Mouse (Mus musculus): ENCODE data around the gene Fyb2. TPM values are rescaled to one million over a fixed set of nuclear protein-coding genes. Genes with fewer than 3 reads are reported as not detected.
A peak's percentile ranks its signal among the peaks of the same experiment; 100 is the strongest.
"Not testable (repeated sequence)": the region's sequence is repeated elsewhere in the genome, so short reads cannot be mapped to it uniquely, and the experiment has no call there.

Gene Fyb2
- polyA plus RNA-seq, 2 experiments, result 0.06 to 0.10 TPM

- Histone ChIP-seq H3K4me2 (ENCODE audit: low read depth) (no peak overlapping the region), H3K27ac (no peak overlapping the region), H3K4me1 (replicated peaks; ENCODE audit: control insufficient read depth in 2 of 2, insufficient read depth in 2 of 2, low read length in 1 of 2) (no peaks in the 10 kb centered on the region), H3K4me3 (ENCODE audit: insufficient read depth in 1 of 2, low read depth in 2 of 2, low read length in 2 of 2) (no peak overlapping the region), H3K36me3 (replicated peaks; ENCODE audit: control insufficient read depth, insufficient read depth, low read depth) (no peaks in the 10 kb centered on the region), H3K27me3 (ENCODE audit: control insufficient read depth, insufficient read depth, low read length) (no peaks in the 10 kb centered on the region), H3K9me3 (ENCODE audit: control insufficient read depth, low read length) (no peaks in the 10 kb centered on the region), H3K9ac (replicated peaks) (no peak overlapping the region)
- WGBS (ENCODE audit: insufficient replicate concordance), result 55% methylated on average over 5 of the region's 5 CpGs
- DNase-seq (ENCODE audit: low read depth in 3 of 3, low spot score in 3 of 3) (no peak), ATAC-seq (ENCODE audit: insufficient read depth) (no peak)
- TF ChIP-seq CTCF (IDR thresholded peaks at IDR 0.05; ENCODE audit: low read depth) (no peak), EP300 (IDR thresholded peaks at IDR 0.05; ENCODE audit: low read depth) (no peak)
Measured at GRCm38 (mm10) chr4:104999702-105000101, 86.4 kb downstream of the Fyb2 start.

- no peaks in the 10 kb centered on the region for H3K36me3 ChIP-seq (replicated peaks; ENCODE audit: control insufficient read depth, insufficient read depth, low read depth)
- no peak for DNase-seq (ENCODE audit: low read depth in 3 of 3, low spot score in 3 of 3)
- TF ChIP-seq EP300 (IDR thresholded peaks at IDR 0.05; ENCODE audit: low read depth) (no peak), CTCF (IDR thresholded peaks at IDR 0.05; ENCODE audit: low read depth) (no peak)
Measured at GRCm38 (mm10) chr4:105001736-105002135, 88.5 kb downstream of the Fyb2 start.

GRCm38 (mm10) chr4:105004135-105004534, 90.9 kb downstream of the Fyb2 start:
- Histone ChIP-seq H3K4me1 (replicated peaks; ENCODE audit: control insufficient read depth in 2 of 2, insufficient read depth in 2 of 2, low read length in 1 of 2) (no peaks in the 10 kb centered on the region), H3K27ac (no peak overlapping the region), H3K36me3 (replicated peaks; ENCODE audit: control insufficient read depth, insufficient read depth, low read depth) (no peaks in the 10 kb centered on the region), H3K9me3 (ENCODE audit: control insufficient read depth, low read length) (no peaks in the 10 kb centered on the region), H3K4me3 (ENCODE audit: insufficient read depth in 1 of 2, low read depth in 2 of 2, low read length in 2 of 2) (no peak overlapping the region), H3K9ac (replicated peaks) (no peak overlapping the region), H3K27me3 (ENCODE audit: control insufficient read depth, insufficient read depth, low read length) (no peaks in the 10 kb centered on the region), H3K4me2 (ENCODE audit: low read depth) (no peak overlapping the region)
- 38% methylated on average over 8 of the region's 8 CpGs for WGBS (ENCODE audit: insufficient replicate concordance)
- TF ChIP-seq EP300 (IDR thresholded peaks at IDR 0.05; ENCODE audit: low read depth) (no peak), CTCF (IDR thresholded peaks at IDR 0.05; ENCODE audit: low read depth) (no peak)
- DNase-seq (ENCODE audit: low read depth in 3 of 3, low spot score in 3 of 3) (no peak), ATAC-seq (ENCODE audit: insufficient read depth) (no peak)

More at GRCm38 (mm10) chr4:105001736-105002135, 88.5 kb downstream of the Fyb2 start:
- no peak for ATAC-seq (ENCODE audit: insufficient read depth)
- Histone ChIP-seq H3K9me3 (ENCODE audit: control insufficient read depth, low read length) (no peaks in the 10 kb centered on the region), H3K27me3 (ENCODE audit: control insufficient read depth, insufficient read depth, low read length) (no peaks in the 10 kb centered on the region), H3K4me1 (replicated peaks; ENCODE audit: control insufficient read depth in 2 of 2, insufficient read depth in 2 of 2, low read length in 1 of 2) (no peaks in the 10 kb centered on the region), H3K27ac (no peak overlapping the region), H3K4me3 (ENCODE audit: insufficient read depth in 1 of 2, low read depth in 2 of 2, low read length in 2 of 2) (no peak overlapping the region), H3K9ac (replicated peaks) (no peak overlapping the region), H3K4me2 (ENCODE audit: low read depth) (no peak overlapping the region)
- 25% methylated on average over 1 of the region's 1 CpGs for WGBS (ENCODE audit: insufficient replicate concordance)

- peak; percentile 65 for TF ChIP-seq CTCF (IDR thresholded peaks at IDR 0.05; ENCODE audit: low read depth)
- H3K4me2 ChIP-seq (ENCODE audit: low read depth); H3K27me3 ChIP-seq (ENCODE audit: control insufficient read depth, insufficient read depth, low read length); ATAC-seq (ENCODE audit: insufficient read depth); H3K4me3 ChIP-seq (ENCODE audit: insufficient read depth in 1 of 2, low read depth in 2 of 2, low read length in 2 of 2); H3K36me3 ChIP-seq (replicated peaks; ENCODE audit: control insufficient read depth, insufficient read depth, low read depth); H3K4me1 ChIP-seq (replicated peaks; ENCODE audit: control insufficient read depth in 2 of 2, insufficient read depth in 2 of 2, low read length in 1 of 2); DNase-seq (ENCODE audit: low read depth in 3 of 3, low spot score in 3 of 3); H3K9me3 ChIP-seq (ENCODE audit: control insufficient read depth, low read length); H3K9ac ChIP-seq (replicated peaks); H3K27ac ChIP-seq: not testable (repeated sequence)
- 74% methylated on average over 11 of the region's 12 CpGs for WGBS (ENCODE audit: insufficient replicate concordance)
Measured at GRCm38 (mm10) chr4:105004649-105005048, 91.4 kb downstream of the Fyb2 start.

GRCm38 (mm10) chr4:105007360-105008018, 94.2 kb downstream of the Fyb2 start:
- ATAC-seq (ENCODE audit: insufficient read depth), result no peak

More at GRCm38 (mm10) chr4:105007360-105008018, 94.2 kb downstream of the Fyb2 start:
- WGBS (ENCODE audit: insufficient replicate concordance), result 43% methylated on average over 4 of the region's 4 CpGs
- H3K27me3 ChIP-seq (ENCODE audit: control insufficient read depth, insufficient read depth, low read length), result no peaks in the 10 kb centered on the region
- H3K9me3 ChIP-seq (ENCODE audit: control insufficient read depth, low read length), result no peaks in the 10 kb centered on the region
- H3K9ac ChIP-seq (replicated peaks), result no peak overlapping the region
- H3K4me1 ChIP-seq (replicated peaks; ENCODE audit: control insufficient read depth in 2 of 2, insufficient read depth in 2 of 2, low read length in 1 of 2), result no peaks in the 10 kb centered on the region
- TF ChIP-seq CTCF (IDR thresholded peaks at IDR 0.05; ENCODE audit: low read depth), result no peak
- no peak for TF ChIP-seq EP300 (IDR thresholded peaks at IDR 0.05; ENCODE audit: low read depth)
- no peaks in the 10 kb centered on the region for H3K36me3 ChIP-seq (replicated peaks; ENCODE audit: control insufficient read depth, insufficient read depth, low read depth)
- H3K4me2 ChIP-seq (ENCODE audit: low read depth), result no peak overlapping the region
- no peak for DNase-seq (ENCODE audit: low read depth in 3 of 3, low spot score in 3 of 3)
- H3K4me3 ChIP-seq (ENCODE audit: insufficient read depth in 1 of 2, low read depth in 2 of 2, low read length in 2 of 2), result no peak overlapping the region
- H3K27ac ChIP-seq, result no peak overlapping the region
